Mouse (Mus musculus): ENCODE data around the gene Shox2. TPM values are rescaled to one million over a fixed set of nuclear protein-coding genes. Genes with fewer than 3 reads are reported as not detected.

The Shox2 gene
- total and polyA plus RNA-seq, 3 experiments = 1.1 to 1.7 (median 1.3) TPM

- DNase-seq (ENCODE audit: extremely low read depth) = no peak
- Histone ChIP-seq H3K79me2 (replicated peaks; ENCODE audit: control insufficient read depth, extremely low read depth, insufficient read depth, poor library complexity, severe bottlenecking) (no peaks in the 10 kb centered on the region), H3K4me1 (ENCODE audit: control insufficient read depth in 1 of 2, insufficient read depth in 2 of 2) (no peaks in the 10 kb centered on the region), H3K27ac (ENCODE audit: insufficient read depth, low read depth) (no peak overlapping the region), H3K4me2 (ENCODE audit: insufficient read depth, low read depth, poor library complexity, severe bottlenecking) (no peak overlapping the region), H3K9me3 (replicated peaks; ENCODE audit: low read length) (peaks cover 4% of the 10 kb centered on the region), H3K9ac (ENCODE audit: insufficient read depth, low read depth) (no peak overlapping the region), H3K4me3 (replicated peaks in 1 of 3; ENCODE audit: low read depth in 2 of 3, low read length in 2 of 3, poor library complexity in 1 of 3) (no peak overlapping the region), H3K27me3 (replicated peaks) (no peaks in the 10 kb centered on the region), H3K36me3 (replicated peaks in 1 of 2; ENCODE audit: control insufficient read depth in 1 of 2, insufficient read depth in 1 of 2, low read length in 1 of 2) (peaks cover 8% of the 10 kb centered on the region in 2 experiments)
- dilution Hi-C loops (cut with MboI; ENCODE audit: extremely low pct_ligation_motif_present, extremely low pct_unique_long_range_greater_than_20kb, low sequenced_read_pairs) = no loop called here
- in situ Hi-C loops (cut with MboI; ENCODE audit: low pct_ligation_motif_present, low pct_unique_long_range_greater_than_20kb, low sequenced_read_pairs) = no loop called here
- TF ChIP-seq USF2 (conservative IDR thresholded peaks at IDR 0.05; ENCODE audit: low read depth, low read length) (no peak), USF1 (IDR thresholded peaks at IDR 0.05; ENCODE audit: low read depth, low read length) (no peak), CHD2 (IDR thresholded peaks at IDR 0.05; ENCODE audit: low read length) (no peak), EP300 (IDR thresholded peaks at IDR 0.05; ENCODE audit: low read length) (no peak), IRF4 (IDR thresholded peaks at IDR 0.05; ENCODE audit: low read depth, low read length) (no peak), CHD1 (IDR thresholded peaks at IDR 0.05; ENCODE audit: low read depth, low read length) (no peak), MXI1 (IDR thresholded peaks at IDR 0.05; ENCODE audit: low read depth, low read length) (no peak)
Measured at GRCm38 (mm10) chr3:66970661-66971331, 10.8 kb downstream of the Shox2 start.

- Histone ChIP-seq H3K9ac (ENCODE audit: insufficient read depth, low read depth) (no peak overlapping the region), H3K27ac (ENCODE audit: insufficient read depth, low read depth) (no peak overlapping the region), H3K4me2 (ENCODE audit: insufficient read depth, low read depth, poor library complexity, severe bottlenecking) (no peak overlapping the region), H3K79me2 (replicated peaks; ENCODE audit: control insufficient read depth, extremely low read depth, insufficient read depth, poor library complexity, severe bottlenecking) (no peaks in the 10 kb centered on the region), H3K27me3 (replicated peaks) (no peaks in the 10 kb centered on the region), H3K36me3 (replicated peaks in 1 of 2; ENCODE audit: control insufficient read depth in 1 of 2, insufficient read depth in 1 of 2, low read length in 1 of 2) (peaks cover 8% of the 10 kb centered on the region in 2 experiments), H3K9me3 (replicated peaks; ENCODE audit: low read length) (peaks cover 4% of the 10 kb centered on the region), H3K4me3 (replicated peaks in 1 of 3; ENCODE audit: low read depth in 2 of 3, low read length in 2 of 3, poor library complexity in 1 of 3) (no peak overlapping the region), H3K4me1 (ENCODE audit: control insufficient read depth in 1 of 2, insufficient read depth in 2 of 2) (no peaks in the 10 kb centered on the region)
- no peak for TF ChIP-seq MXI1 (IDR thresholded peaks at IDR 0.05; ENCODE audit: low read depth, low read length)
- no peak for TF ChIP-seq IRF4 (IDR thresholded peaks at IDR 0.05; ENCODE audit: low read depth, low read length)
- no peak for TF ChIP-seq NRF1 (IDR thresholded peaks at IDR 0.05; ENCODE audit: low read depth, low read length)
- no peak for TF ChIP-seq RCOR1 (conservative IDR thresholded peaks at IDR 0.05; ENCODE audit: low read depth, low read length)
- no peak for TF ChIP-seq POLR2AphosphoS2 (IDR thresholded peaks at IDR 0.05; ENCODE audit: low read depth, low read length)
- no peak for TF ChIP-seq BHLHE40 (IDR thresholded peaks at IDR 0.05; ENCODE audit: low read depth, low read length)
- no peak for TF ChIP-seq MAZ (IDR thresholded peaks at IDR 0.05; ENCODE audit: low read depth, low read length)
- TF ChIP-seq MAX (IDR thresholded peaks at IDR 0.05; ENCODE audit: low read length) = no peak
- TF ChIP-seq MAFK (IDR thresholded peaks at IDR 0.05; ENCODE audit: insufficient replicate concordance, low read length) = no peak
- no peak for TF ChIP-seq MEF2A (IDR thresholded peaks at IDR 0.05; ENCODE audit: borderline replicate concordance, low read depth, low read length)
- no peak for TF ChIP-seq KAT2A (IDR thresholded peaks at IDR 0.05; ENCODE audit: insufficient replicate concordance, low read length)
- TF ChIP-seq CHD2 (IDR thresholded peaks at IDR 0.05; ENCODE audit: low read length) = no peak
- TF ChIP-seq TCF12 (IDR thresholded peaks at IDR 0.05; ENCODE audit: low read depth, low read length) = no peak
- no peak for DNase-seq (ENCODE audit: extremely low read depth)
- dilution Hi-C loops (cut with MboI; ENCODE audit: extremely low pct_ligation_motif_present, extremely low pct_unique_long_range_greater_than_20kb, low sequenced_read_pairs) = no loop called here
- in situ Hi-C loops (cut with MboI; ENCODE audit: low pct_ligation_motif_present, low pct_unique_long_range_greater_than_20kb, low sequenced_read_pairs) = no loop called here
Measured at GRCm38 (mm10) chr3:66970261-66970660, 11.3 kb downstream of the Shox2 start.
